Mouse (Mus musculus) lung, postnatal 0 days (tissue): ENCODE measurements around the gene Bscl2.

Experiments
- CTCF ChIP-seq: IDR thresholded peaks from 2 replicates; pipeline ENCODE4 v1.5.1; 2016; ENCODE audit warnings: antibody characterized with exemption, mild to moderate bottlenecking
- EP300 ChIP-seq: IDR thresholded peaks from 2 replicates; pipeline ENCODE4 v1.6.1; 2016; ENCODE audit warnings: antibody characterized with exemption, mild to moderate bottlenecking, control low read depth

DNA sequence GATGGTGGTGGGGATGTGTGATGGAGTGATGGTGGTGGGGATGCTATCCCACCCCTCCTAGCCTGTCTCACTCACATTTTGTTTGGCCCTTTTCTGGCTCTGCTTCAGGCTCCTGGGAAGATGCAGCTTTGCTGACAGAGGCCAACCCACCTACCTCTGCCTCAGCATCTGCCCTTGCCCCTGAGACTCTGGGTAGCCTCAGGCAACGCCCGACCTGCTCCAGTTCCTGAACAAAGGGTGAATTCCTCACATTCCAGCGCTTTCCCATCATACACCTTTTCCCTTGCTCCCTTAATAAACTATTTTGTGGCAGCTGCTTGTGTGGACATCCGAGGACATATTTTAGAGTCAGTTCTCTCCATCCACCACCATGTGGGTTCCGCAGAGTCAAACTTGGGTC, 11.1 kb downstream of the Bscl2 start:
- no peak for TF ChIP-seq CTCF
- TF ChIP-seq EP300 = no peak
